Mouse (Mus musculus) lung, postnatal 10 days (tissue): ENCODE measurements around the gene Lgals2.
A peak's percentile ranks its signal among the peaks of the same experiment; 100 is the strongest.

Experiments used
- DNase-seq: peaks from one replicate; pipeline ENCODE4 v3.0.0; 2021

The Lgals2 gene

DNA sequence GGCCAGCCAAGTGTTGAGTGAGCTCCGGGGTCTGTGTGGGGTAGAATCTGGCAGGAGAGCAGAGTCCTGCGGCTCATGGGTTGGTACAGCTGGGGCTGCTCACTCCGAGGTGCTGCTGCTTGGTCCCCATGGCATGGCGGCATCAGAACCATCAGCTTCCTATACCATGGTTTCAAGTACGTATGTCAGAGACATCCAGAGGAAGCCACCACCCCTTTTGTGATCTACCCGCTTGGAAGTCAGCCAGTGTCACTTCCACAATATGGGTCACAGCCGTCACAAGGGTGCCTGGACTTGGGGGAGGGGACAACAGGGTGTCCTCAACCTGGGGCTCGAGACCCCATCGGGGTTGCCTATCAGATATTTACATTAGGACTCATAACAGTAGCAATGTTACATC is 45.2 kb downstream of the Lgals2 start:
- DNase-seq, result peak; percentile 37

DNA sequence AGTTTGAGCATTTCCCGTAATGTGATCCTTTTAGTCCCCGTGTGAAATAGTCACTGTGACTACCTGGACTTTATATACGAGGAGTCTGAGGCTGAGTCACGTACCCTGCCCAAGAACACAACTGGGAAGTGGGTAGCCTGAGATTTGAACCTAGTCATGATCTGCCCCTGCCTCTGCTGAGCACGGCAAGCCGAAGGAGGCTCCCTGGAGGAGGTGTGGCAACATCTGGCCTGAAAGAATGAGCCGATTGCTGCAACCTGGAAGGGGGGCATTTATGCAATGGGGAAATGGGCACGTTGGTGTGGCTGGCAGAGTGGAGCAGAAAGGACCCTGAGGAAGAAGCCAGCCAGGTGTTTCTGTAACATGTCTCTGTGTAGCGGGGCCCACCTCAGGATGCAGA is 45.6 kb downstream of the Lgals2 start:
- no peak for DNase-seq

DNA sequence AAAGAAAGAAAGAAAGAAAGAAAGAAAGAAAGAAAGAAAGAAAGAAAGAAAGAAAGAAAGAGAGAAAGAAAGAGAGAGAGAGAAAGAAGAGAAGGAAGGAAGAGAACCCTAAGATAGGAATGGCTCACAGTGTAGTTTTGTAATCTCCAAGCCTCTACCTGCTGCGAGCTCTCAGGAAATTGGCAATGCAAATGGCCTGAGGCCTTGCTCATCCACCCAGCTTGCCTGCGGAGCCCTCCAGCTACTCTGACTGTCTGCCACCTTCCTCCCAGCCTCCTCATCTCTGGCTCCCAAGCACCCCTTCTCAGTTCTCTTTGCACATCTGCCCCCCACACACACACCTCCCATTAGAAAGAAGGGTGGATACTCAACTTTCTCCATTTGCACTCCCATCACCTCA is 46.3 kb downstream of the Lgals2 start:
- no peak for DNase-seq

DNA sequence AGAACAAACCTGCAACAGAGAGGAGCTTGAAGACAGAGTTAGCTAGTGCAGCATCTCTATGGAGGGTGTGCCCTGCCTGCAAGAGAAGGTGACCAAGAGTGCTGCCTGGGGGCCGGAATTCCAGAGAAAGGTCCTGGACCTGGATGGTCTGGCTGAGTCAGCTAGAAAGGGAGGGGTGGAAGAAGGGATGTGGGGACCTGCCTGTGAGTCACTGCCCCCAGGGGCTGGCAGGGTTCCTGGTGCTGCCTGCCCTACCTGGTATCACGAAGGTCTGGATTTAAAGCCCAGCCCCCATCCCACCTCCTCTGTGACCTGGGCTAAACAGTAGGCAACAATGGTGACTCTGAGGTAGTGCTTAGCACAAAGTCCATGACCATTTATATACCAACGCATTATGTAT is 48.2 kb downstream of the Lgals2 start:
- DNase-seq, result no peak

DNA sequence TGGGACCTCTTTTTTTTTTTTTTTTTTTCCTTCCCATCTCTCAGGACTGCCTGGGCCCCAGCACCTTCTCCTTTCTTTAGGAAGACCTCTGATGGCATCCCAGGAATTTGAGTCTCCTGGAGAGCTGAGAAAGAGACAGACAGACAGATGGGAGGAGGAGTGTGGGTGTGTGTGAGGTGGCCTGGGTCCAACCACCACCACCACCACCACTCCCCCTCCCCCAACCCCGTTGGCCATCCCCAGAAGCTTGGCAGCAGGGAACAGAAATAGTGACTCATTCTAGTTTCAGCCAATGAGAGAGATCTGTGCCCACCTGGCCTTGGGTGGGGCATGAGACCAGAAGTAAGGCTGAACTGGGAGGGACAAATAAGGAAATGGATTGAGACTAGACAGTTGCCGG is 48.7 kb downstream of the Lgals2 start:
- no peak for DNase-seq

DNA sequence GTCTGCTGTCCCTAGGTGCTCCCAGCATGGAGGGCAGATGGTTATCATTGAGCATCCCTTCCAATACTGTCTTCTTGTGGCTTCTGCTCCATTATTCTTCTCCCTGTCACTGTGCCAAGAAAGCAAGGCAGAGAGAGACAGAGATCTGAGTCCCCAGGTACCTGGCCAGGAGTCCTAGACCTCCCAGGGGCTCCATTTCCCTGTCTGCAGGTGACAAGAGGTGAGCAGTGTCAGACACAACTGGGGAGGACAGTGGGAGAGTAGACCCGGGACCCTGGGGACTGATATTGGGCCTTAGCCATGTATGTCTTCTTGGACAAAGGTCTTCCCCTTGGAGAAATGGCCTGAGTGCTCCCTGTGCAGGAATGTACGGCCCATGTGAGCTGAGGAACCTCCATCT is 50.0 kb downstream of the Lgals2 start:
- no peak for DNase-seq

DNA sequence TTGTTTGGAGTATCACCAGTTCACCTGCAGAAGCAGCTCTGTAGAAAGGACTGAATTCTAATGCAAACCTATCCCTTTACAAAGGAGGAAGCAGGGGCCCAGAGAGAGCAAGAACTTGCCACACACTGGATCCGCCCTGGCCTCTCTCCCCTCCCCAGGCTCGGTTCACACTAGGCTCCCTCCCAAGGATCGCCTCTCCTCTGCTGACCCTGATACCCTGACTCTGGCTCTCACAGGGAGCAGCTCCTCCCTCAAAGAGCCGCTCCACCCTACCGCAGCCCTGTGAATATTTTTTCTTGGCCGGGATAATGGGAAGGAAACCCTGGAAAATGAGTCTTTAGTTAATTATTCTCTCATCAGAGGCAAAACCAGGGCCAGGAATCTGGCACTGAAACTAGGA is 51.0 kb downstream of the Lgals2 start:
- peak; percentile 35 for DNase-seq

DNA sequence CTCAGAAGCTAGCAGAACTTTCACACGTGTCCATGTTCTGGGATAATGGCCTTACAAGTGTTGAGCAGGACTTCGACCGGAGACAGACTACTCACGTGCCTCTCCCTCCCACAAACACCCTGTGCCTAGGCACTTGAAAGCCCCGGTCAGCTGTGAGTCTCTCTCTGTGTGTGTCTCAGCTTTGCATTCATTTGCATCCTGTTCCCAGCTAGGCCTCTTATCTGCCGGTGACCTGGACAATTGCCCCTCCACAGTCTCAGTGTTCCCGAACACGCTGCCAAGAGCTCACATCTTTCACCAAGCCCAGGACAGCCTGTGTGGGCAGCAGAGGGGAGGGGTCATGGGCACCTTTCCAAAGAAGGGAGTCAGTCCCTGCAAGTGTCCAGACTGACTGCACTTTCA is 51.8 kb downstream of the Lgals2 start:
- peak; percentile 82 for DNase-seq

DNA sequence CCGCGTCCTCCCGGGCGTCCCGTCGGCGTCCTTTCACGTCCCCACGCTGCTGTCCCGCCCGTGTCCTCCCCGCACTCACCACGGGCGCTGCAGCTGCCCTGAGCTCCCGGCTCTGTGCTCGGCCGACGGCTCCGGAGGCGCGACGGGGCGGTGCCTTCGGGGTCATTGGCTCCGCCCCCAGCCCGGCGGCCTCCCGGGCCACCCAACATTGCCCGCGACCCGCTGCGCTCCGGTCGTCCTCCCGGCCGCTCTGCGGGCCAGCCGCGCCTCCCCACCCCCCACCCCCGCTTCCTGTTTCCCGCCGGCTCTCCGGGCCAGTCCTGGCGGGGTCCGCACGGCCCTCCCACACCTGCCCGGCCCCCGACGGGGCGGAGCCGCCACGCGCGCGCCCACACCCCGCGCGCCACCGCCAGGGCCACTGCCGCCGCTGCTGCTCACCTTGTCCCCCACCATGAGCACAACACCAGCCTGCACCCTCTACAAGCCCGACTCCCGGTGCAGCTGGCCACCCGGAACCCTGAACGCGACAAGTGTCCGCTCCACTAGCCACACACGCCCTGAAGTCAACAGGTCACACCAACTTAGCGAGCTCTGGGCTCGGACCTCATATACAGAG is 52.4 kb downstream of the Lgals2 start, which contains the start of gene Card10:
Gene Card10 (minus strand): TSS at position 267 of the 616 bp plus-strand sequence.
- peak; percentile 69 for DNase-seq

DNA sequence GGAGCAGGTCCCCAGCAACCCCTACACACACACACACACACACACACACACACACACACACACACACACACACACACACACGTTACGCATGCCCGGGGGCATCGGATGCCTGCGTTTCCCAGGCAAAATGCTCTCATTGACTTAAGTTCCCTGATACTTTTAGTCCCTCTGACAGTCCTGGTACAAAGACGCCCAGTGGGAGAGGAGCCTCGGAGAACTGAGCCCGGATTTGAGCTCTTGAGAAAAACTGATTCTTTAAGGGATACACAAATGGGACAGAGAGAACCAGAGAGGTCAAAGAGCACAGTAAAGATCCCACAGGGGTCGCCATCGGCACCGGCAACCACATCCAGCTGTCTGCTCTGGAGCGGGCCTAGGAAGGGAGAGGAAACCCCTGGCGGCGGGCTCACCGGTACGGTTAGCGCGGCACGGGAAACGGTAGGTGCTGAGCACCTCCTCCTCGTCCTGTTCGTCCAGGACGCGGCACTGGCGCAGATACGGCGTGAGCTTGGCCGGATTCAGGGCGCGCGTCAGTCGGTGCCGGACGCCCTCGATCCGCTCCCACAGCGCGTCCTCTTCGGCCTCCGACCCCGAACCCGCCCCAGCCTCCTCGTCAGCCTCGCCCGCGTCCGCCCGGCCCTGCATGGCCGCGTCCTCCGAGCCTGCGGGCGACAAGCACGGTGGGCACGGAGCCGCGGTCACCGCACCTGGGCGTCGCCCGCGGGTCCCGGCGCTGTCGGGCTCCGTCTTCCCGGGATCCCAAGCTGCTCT is 53.2 kb downstream of the Lgals2 start:
- DNase-seq, result peak; percentile 58

DNA sequence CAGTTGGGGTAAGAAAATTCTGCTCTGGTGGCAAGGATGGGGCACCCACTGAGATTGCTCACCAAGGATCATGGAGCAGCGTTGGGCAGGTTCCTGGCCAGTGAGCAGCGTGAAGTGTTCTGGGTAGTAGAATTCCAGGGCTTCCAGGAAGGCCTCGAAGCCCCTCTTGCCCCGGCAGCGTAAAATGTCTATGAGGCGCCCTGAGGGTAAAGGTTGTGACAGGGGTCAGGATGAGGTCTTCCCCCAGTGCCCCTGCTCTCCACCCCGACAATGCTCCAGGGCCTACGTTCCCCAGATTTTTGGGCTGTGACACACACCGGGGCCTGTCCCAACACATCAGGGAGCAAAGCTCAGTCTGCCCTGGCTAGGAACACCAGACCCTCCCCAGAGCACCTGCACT is 53.8 kb downstream of the Lgals2 start:
- no peak for DNase-seq
